Mouse (Mus musculus) small intestine, adult 2 months (tissue): Measurements from ENCODE around the gene Gne. TPM values are rescaled to one million over a fixed set of nuclear protein-coding genes. Genes with fewer than 3 reads are reported as not detected.

Source experiments
- H3K27ac ChIP-seq: fragments of 200-500 bp; 2 replicates; pipeline ENCODE4 v1.5.1; 2012; ENCODE audit warnings: low read depth, low read length, control low read depth, inconsistent platforms; ENCODE audit not compliant: insufficient read depth
- H3K27me3 ChIP-seq: fragments of 200-500 bp; 2 replicates; pipeline ENCODE4 v1.6.1; 2012; ENCODE audit warnings: mild to moderate bottlenecking, moderate library complexity, low read length, inconsistent platforms; ENCODE audit not compliant: control insufficient read depth, insufficient read depth
- H3K36me3 ChIP-seq: fragments of 200-500 bp; 2 replicates; pipeline ENCODE4 v1.6.1; 2012; ENCODE audit warnings: mild to moderate bottlenecking, low read length, control low read depth, inconsistent platforms; ENCODE audit not compliant: control insufficient read depth, insufficient read depth
- H3K4me1 ChIP-seq: fragments of 200-500 bp; 2 replicates; pipeline ENCODE4 v1.6.1; 2012; ENCODE audit warnings: low read length, inconsistent platforms, mixed read lengths; ENCODE audit not compliant: control insufficient read depth, insufficient read depth, insufficient read length
- H3K4me3 ChIP-seq: fragments of 200-500 bp; 2 replicates; pipeline ENCODE4 v1.5.1; 2012; ENCODE audit warnings: low read depth, mild to moderate bottlenecking, control low read depth, inconsistent platforms, low read length, moderate library complexity
- CTCF ChIP-seq: fragments of 200-500 bp; IDR thresholded peaks from 2 replicates; pipeline ENCODE4 v1.5.1; 2012; ENCODE audit warnings: low read depth, mild to moderate bottlenecking, control low read depth, inconsistent platforms, low read length, moderate library complexity, mixed read lengths; ENCODE audit not compliant: insufficient replicate concordance, insufficient read length; ENCODE audit errors: extremely low read depth
- POLR2A ChIP-seq: fragments of 200-500 bp; IDR thresholded peaks from 2 replicates; pipeline ENCODE4 v1.6.1; 2012; ENCODE audit warnings: low read depth, mild to moderate bottlenecking, control low read depth, inconsistent platforms, low read length, moderate library complexity
- WGBS: fragments of 180-500 bp; shearing (Covaris S2); methylation state at CpG from one replicate; pipeline ENCODE4 v1.1.7; 2018; 5-methylcytosine and 5-hydroxymethylcytosine counted together
- polyA plus RNA-seq: library from polyadenylated mRNA; depleted of rRNA; stranded (reverse); fragments of >200 nt; gene quantifications from 2 replicates; pipeline ENCODE4 v1.2.3, GENCODE M21; 2012

The Gne gene
- polyA plus RNA-seq, 1 experiment = 40.6 TPM

- TF ChIP-seq CTCF (no peak), POLR2A (no peak)
- H3K36me3 ChIP-seq = peaks cover 72% of the 10 kb centered on the region
- peaks cover 3% of the 10 kb centered on the region; the same call in 1 of the 2 replicates for H3K4me1 ChIP-seq
- no peaks in the 10 kb centered on the region for H3K27me3 ChIP-seq
- H3K27ac ChIP-seq = no peak overlapping the region
- WGBS = 83% methylated on average over 11 of the region's 11 CpGs
- H3K4me3 ChIP-seq = no peak overlapping the region
Measured at GRCm38 (mm10) chr4:44022766-44023165, 61.2 kb downstream of the Gne start.

DNA sequence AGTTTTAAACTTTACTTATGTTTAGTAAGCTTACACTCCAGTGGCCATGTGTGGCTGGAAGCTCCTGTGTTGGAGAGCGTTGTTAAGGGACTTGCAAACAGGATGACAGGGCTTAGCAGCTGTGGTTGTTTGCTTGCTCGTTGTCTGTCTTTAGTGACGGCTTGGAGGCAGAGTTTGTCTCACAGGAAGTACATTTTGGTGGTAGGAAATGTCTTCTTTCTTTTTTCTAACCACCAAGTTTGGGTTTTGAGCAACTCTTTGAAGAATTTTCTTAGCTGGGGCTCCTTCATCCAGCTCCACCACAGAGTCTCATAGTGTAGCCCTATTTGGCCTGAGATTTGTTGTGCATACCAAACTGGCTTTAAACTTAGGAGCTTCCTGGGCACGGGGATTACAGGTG is 61.7 kb downstream of the Gne start:
- 72% methylated on average over 4 of the region's 4 CpGs for WGBS
- TF ChIP-seq CTCF (no peak), POLR2A (no peak)
- peaks cover 5% of the 10 kb centered on the region; the same call in 1 of the 2 replicates for H3K4me1 ChIP-seq
- H3K4me3 ChIP-seq = no peak overlapping the region
- H3K27me3 ChIP-seq = no peaks in the 10 kb centered on the region
- H3K36me3 ChIP-seq = peaks cover 68% of the 10 kb centered on the region
- H3K27ac ChIP-seq = no peak overlapping the region

DNA sequence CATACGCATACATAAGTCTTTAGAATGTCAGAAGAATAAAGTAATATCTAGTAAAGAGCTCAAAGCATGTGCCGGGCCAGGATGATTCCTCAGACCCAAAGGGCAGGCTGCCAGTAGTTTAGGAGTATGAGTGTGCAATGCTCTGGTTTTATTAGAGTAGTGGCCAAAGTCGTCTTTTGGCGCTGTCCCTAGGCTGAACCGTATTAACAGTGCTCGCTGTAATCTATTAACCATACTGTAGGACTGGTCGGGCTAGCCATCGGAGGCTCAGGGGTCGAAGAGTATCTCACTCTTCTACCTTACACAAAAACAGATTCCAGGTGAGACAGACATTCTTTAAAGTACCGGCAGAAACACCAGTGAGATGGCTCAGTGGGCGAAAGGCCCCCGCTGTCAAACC is 67.2 kb downstream of the Gne start:
- H3K27me3 ChIP-seq = no peaks in the 10 kb centered on the region
- H3K4me3 ChIP-seq = no peak overlapping the region
- H3K36me3 ChIP-seq = peaks cover 25% of the 10 kb centered on the region
- 44% methylated on average over 12 of the region's 12 CpGs for WGBS
- H3K4me1 ChIP-seq = peaks cover 22% of the 10 kb centered on the region
- TF ChIP-seq CTCF = no peak
- TF ChIP-seq POLR2A = no peak
- no peak overlapping the region for H3K27ac ChIP-seq

DNA sequence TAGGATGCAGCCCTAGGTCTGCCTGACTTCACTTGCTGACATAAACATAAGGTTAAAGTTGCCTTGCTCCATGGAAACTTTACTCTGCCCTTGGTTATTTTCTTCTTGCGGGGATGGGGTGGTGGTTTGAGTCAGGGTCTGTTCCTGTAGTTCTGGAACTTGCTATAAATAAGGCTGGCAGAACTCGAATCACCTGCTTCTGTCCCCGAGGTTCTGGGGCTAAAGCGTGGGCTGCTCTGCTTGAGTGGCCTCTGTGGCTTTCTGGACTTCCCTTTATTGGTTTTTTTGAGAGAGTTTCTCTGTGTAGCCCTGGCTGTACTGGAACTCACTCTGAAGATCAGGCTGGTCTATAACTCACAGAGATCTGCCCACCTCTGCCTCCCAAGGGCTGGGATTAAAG is 67.9 kb downstream of the Gne start:
- H3K27me3 ChIP-seq = no peaks in the 10 kb centered on the region
- TF ChIP-seq CTCF = no peak
- no peak for TF ChIP-seq POLR2A
- H3K4me3 ChIP-seq = no peak overlapping the region
- WGBS = 62% methylated on average over 4 of the region's 4 CpGs
- no peak overlapping the region for H3K27ac ChIP-seq
- peaks cover 21% of the 10 kb centered on the region for H3K36me3 ChIP-seq
- peaks cover 22% of the 10 kb centered on the region for H3K4me1 ChIP-seq

DNA sequence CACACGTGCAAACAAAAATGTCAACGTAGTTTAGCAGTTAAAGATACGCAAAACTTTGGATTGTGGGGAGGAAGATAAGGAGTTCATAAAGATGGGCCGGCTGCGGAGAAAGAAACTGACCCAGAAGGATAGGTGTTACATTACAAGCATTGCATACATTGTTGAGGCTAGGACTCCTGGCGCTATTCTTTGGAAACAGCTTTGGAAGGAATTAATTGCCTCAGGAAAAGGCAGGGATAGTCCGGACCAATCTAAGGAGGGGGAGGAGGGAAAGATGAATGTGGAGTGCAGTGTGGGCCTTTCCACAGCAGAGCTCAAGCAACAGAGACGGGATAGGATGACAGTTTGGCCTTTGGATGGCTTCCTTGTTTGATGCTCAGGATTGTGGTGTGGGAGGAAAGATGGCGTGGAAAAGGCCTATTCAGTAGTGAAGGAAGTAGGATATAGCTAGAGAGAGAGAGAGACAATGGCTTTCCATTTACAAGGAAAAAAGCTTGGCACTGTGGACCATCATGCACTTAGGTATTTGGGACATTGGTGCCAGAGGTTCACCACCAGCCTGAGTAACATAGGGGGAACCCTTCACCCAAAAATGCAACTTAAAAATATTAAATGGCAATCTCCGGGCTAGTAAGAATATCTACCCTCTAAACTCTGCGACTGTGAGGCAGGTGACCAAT is 70.4 kb downstream of the Gne start:
- TF ChIP-seq CTCF (no peak), POLR2A (no peak)
- Histone ChIP-seq H3K27ac (no peak overlapping the region), H3K4me1 (peaks cover 22% of the 10 kb centered on the region), H3K27me3 (no peaks in the 10 kb centered on the region), H3K36me3 (no peaks in the 10 kb centered on the region), H3K4me3 (peak overlapping the region; percentile 94)
- WGBS = 13% methylated on average over 11 of the region's 11 CpGs

GRCm38 (mm10) chr4:44012376-44013367 is 71.3 kb downstream of the Gne start:
- no peaks in the 10 kb centered on the region for H3K36me3 ChIP-seq
- no peaks in the 10 kb centered on the region for H3K27me3 ChIP-seq
- WGBS = under 1% methylated on average over 77 of the region's 77 CpGs
- peak overlapping the region; percentile 76 for H3K27ac ChIP-seq
- peak overlapping the region; percentile 94 for H3K4me3 ChIP-seq
- H3K4me1 ChIP-seq = peaks cover 20% of the 10 kb centered on the region
- TF ChIP-seq CTCF = no peak
- peak; percentile 95 for TF ChIP-seq POLR2A

DNA sequence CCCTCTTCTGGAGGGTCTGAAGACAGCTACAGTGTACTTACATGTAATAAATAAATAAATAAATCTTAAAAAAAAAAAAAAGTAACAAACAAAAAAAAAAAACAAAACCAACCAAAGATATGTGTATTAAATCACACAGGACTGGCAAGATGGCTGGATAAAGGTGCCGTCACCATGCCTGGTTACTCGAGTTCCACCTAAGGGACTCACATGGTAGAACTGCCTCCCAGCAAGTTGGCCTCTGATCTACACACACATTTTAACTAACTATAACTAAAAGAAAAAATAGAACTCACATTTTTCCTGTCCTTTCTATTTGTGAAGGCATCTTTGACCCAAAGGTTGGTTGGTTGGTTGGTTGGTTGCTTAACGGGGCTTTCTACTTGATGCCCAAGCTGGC is 72.2 kb downstream of the Gne start:
- no peak overlapping the region for H3K4me3 ChIP-seq
- no peak overlapping the region for H3K27ac ChIP-seq
- no peaks in the 10 kb centered on the region for H3K36me3 ChIP-seq
- TF ChIP-seq CTCF = no peak
- TF ChIP-seq POLR2A = no peak
- 79% methylated on average over 3 of the region's 3 CpGs for WGBS
- H3K27me3 ChIP-seq = no peaks in the 10 kb centered on the region
- H3K4me1 ChIP-seq = peaks cover 15% of the 10 kb centered on the region
